Comparison of ENCODE assay signal across 20 mouse cellular contexts in the genomic region with DNA sequence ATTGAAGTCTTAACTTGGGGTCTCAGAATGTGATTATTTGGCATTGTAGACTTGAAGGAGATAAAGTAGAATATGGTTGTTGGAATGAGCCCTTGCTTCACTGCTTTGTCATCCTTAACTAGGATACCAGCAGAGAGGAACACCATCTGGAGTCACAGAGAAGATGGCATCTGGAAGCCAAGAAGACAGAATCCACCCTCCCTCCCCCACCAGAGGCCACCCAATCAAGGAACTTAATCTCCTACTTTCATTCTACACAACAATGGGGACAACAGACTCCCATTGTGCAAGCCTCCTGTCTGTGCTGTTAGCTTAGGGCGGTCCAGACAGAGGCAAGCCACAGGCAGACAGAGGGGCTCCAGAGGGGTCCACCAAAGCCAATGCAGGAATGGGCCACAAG.
DNase-seq lines count a peak whose midpoint lies in the region; ATAC-seq and TF ChIP-seq lines count a peak whose summit lies in the region.
"Had no signal": no experiment of that assay in that cellular context is flagged by ENCODE, and none has a peak within 500 bp of the region (broad histone marks: within the 10 kb centered on the region; RNA-seq: fewer than 3 reads in every experiment).

No protein-coding gene starts in this region.

- no peak for TF ChIP-seq POLR2A in ES-Bruce4 (IDR thresholded peaks at IDR 0.05; ENCODE audit: insufficient read depth, low read length)

- 27% methylated on average over 1 of the region's 1 CpGs for WGBS in hindbrain, embryonic 10.5 days
- 35% methylated on average over 1 of the region's 1 CpGs for WGBS in hindbrain, embryonic 13.5 days

- no peak for ATAC-seq in hindbrain, embryonic 13.5 days (ENCODE audit: low FRiP score)
- ATAC-seq: activated CD4-positive, CD25-positive, alpha-beta regulatory T cell, adult 4 months; forebrain, embryonic 15.5 days; intestine, embryonic 15.5 days had no signal

- no peak for DNase-seq in hindbrain, embryonic 10.5 days (ENCODE audit: low spot score)
- DNase-seq in layer of hippocampus, adult 9-11 months = peak; percentile 48
- no peak for DNase-seq in layer of hippocampus, postnatal 25 days (ENCODE audit: extremely low spot score in 1 of 2, low spot score in 1 of 2)
- DNase-seq in brain, adult 2 months (ENCODE audit: low read depth, low spot score) = peak; percentile 77
- no peak for DNase-seq in adrenal gland, adult 18-20 months (ENCODE audit: low spot score in 2 of 2)
- DNase-seq in yolk sac, embryonic 10.5 days (ENCODE audit: low spot score) = no peak
- DNase-seq: adrenal gland, adult 2 months; adrenal gland, postnatal 25 days; cerebellum, adult 11 months; cerebellum, adult 9-10 months; cerebellum, postnatal 25 days; gastrocnemius, postnatal 14 days had no signal

- H3K4me2 ChIP-seq in hindbrain, embryonic 13.5 days = no peak overlapping the region
- H3K4me2 ChIP-seq: forebrain, embryonic 15.5 days; heart, embryonic 12.5 days; hindbrain, embryonic 12.5 days; intestine, embryonic 15.5 days had no signal

- H3K9ac ChIP-seq in hindbrain, embryonic 13.5 days = no peak overlapping the region
- no peak overlapping the region for H3K9ac ChIP-seq in ES-Bruce4 (ENCODE audit: low read depth, poor library complexity, severe bottlenecking)
- H3K9ac ChIP-seq: forebrain, embryonic 15.5 days; heart, embryonic 12.5 days; hindbrain, embryonic 12.5 days; intestine, embryonic 15.5 days had no signal

- TF ChIP-seq EP300 in ES-Bruce4 (IDR thresholded peaks at IDR 0.05; ENCODE audit: insufficient read depth, low read depth, low read length) = 0 out of 2 replicates have a peak, but pooled peaks have one; percentile 42

- H3K36me3 ChIP-seq in hindbrain, embryonic 10.5 days = no peaks in the 10 kb centered on the region
- no peaks in the 10 kb centered on the region for H3K36me3 ChIP-seq in hindbrain, embryonic 13.5 days
- no peaks in the 10 kb centered on the region for H3K36me3 ChIP-seq in ES-Bruce4 (ENCODE audit: control insufficient read depth, insufficient read depth, low read length, poor library complexity, severe bottlenecking)
- H3K36me3 ChIP-seq: embryonic facial prominence, embryonic 10.5 days; forebrain, embryonic 15.5 days; hindbrain, embryonic 12.5 days; intestine, embryonic 15.5 days had no signal

- no peaks in the 10 kb centered on the region for H3K27me3 ChIP-seq in hindbrain, embryonic 10.5 days (ENCODE audit: insufficient read depth, poor library complexity, severe bottlenecking)
- H3K27me3 ChIP-seq in hindbrain, embryonic 13.5 days = no peaks in the 10 kb centered on the region
- H3K27me3 ChIP-seq in ES-Bruce4 (ENCODE audit: control insufficient read depth, insufficient read depth, low read length, poor library complexity, severe bottlenecking) = no peaks in the 10 kb centered on the region
- H3K27me3 ChIP-seq: forebrain, embryonic 15.5 days; heart, embryonic 12.5 days; hindbrain, embryonic 12.5 days; intestine, embryonic 15.5 days had no signal

- H3K4me1 ChIP-seq in hindbrain, embryonic 10.5 days (replicated peaks) = peaks cover 17% of the 10 kb centered on the region
- 0 out of 2 replicates have a peak, but pooled peaks cover 8% of the 10 kb centered on the region for H3K4me1 ChIP-seq in hindbrain, embryonic 13.5 days (replicated peaks)
- peaks cover 4% of the 10 kb centered on the region for H3K4me1 ChIP-seq in ES-Bruce4 (ENCODE audit: control insufficient read depth, insufficient read depth, low read length)
- H3K4me1 ChIP-seq: embryonic facial prominence, embryonic 10.5 days; forebrain, embryonic 15.5 days; intestine, embryonic 15.5 days had no signal

- no peak for TF ChIP-seq CTCF in ES-Bruce4 (IDR thresholded peaks at IDR 0.05; ENCODE audit: low read depth, low read length)

- H3K27ac ChIP-seq in hindbrain, embryonic 10.5 days = peak overlapping the region; percentile 56; the same call in 1 of the 2 replicates
- no peak overlapping the region for H3K27ac ChIP-seq in hindbrain, embryonic 13.5 days
- no peak overlapping the region for H3K27ac ChIP-seq in ES-Bruce4 (ENCODE audit: insufficient read depth, low read length)
- H3K27ac ChIP-seq: embryonic facial prominence, embryonic 10.5 days; forebrain, embryonic 15.5 days; hindbrain, embryonic 12.5 days; intestine, embryonic 15.5 days had no signal

- H3K4me3 ChIP-seq in hindbrain, embryonic 10.5 days = no peak overlapping the region
- H3K4me3 ChIP-seq in hindbrain, embryonic 13.5 days = no peak overlapping the region
- H3K4me3 ChIP-seq in ES-Bruce4 (ENCODE audit: low read depth, low read length) = no peak overlapping the region
- H3K4me3 ChIP-seq: embryonic facial prominence, embryonic 10.5 days; forebrain, embryonic 15.5 days; heart, embryonic 12.5 days; hindbrain, embryonic 12.5 days; intestine, embryonic 15.5 days had no signal

- peaks cover 3% of the 10 kb centered on the region; the same call in 1 of the 2 replicates for H3K9me3 ChIP-seq in hindbrain, embryonic 10.5 days
- H3K9me3 ChIP-seq in hindbrain, embryonic 13.5 days = no peaks in the 10 kb centered on the region
- no peaks in the 10 kb centered on the region for H3K9me3 ChIP-seq in ES-Bruce4 (replicated peaks; ENCODE audit: control insufficient read depth, insufficient read depth, low read length, poor library complexity, severe bottlenecking)
- H3K9me3 ChIP-seq: embryonic facial prominence, embryonic 10.5 days; forebrain, embryonic 15.5 days; heart, embryonic 12.5 days; hindbrain, embryonic 12.5 days; intestine, embryonic 15.5 days had no signal

Comparison
In these comparisons a context has a peak if more than half of its experiments do, and no peak if none do; other contexts are left out.
1. DNase-seq: peak in layer of hippocampus, adult 9-11 months (single experiment) and brain, adult 2 months (single experiment); none in hindbrain, embryonic 10.5 days (single experiment), layer of hippocampus, postnatal 25 days (0 of 2), adrenal gland, adult 18-20 months (0 of 2) and yolk sac, embryonic 10.5 days (single experiment).